Mouse (Mus musculus): ENCODE results near the gene Prkce. TPM values are rescaled to one million over a fixed set of nuclear protein-coding genes. Genes with fewer than 3 reads are reported as not detected.

The Prkce gene
- polyA plus RNA-seq, 1 experiment from 2014 or later, result 9.6 TPM

DNA sequence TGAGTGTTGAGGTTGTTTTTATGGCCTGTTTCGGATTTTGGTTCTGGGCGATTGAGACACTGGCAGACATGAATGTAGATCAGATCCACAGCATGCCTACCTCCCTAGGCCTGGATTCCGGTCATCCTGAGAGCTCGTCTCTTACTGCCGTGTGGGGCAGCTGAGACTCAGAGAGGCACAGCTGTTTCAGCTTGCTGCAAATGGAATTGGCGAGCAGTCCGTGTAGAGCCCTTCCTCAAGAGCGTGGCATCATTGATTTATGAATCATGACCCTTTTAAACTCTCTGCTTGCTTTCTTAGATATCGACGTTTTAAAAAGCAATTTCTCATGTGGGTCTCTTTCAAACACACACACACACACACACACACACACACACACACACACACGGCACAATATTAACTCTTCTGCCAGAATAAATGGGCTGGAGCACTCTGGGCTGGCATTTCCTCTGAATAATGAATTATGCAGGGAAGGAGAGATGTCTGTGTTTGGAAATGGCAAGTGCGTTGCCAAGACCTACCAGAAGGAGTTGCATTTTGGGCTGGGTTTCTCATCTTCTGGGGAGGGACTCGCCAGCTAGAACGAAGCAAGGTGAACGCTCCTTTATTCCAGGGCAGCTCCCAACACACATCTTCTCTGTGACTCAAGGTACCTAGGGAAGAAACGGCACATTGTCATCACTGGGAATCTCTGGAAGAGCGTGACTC is 137.5 kb downstream of the Prkce start:
- no peaks in the 10 kb centered on the region for H3K9me3 ChIP-seq (replicated peaks)
- H3K4me1 ChIP-seq (replicated peaks), result peaks cover 61% of the 10 kb centered on the region
- no peak overlapping the region for H3K4me3 ChIP-seq
- H3K4me2 ChIP-seq, result no peak overlapping the region
- no peak overlapping the region for H3K9ac ChIP-seq
- 81% methylated on average over 17 of the region's 17 CpGs for WGBS
- no peaks in the 10 kb centered on the region for H3K36me3 ChIP-seq
- no peaks in the 10 kb centered on the region for H3K27me3 ChIP-seq
- peak overlapping the region; percentile 89 for H3K27ac ChIP-seq
- ATAC-seq (replicated peaks; ENCODE audit: insufficient number of reproducible peaks, insufficient read depth, low FRiP score, low read depth), result no peak

DNA sequence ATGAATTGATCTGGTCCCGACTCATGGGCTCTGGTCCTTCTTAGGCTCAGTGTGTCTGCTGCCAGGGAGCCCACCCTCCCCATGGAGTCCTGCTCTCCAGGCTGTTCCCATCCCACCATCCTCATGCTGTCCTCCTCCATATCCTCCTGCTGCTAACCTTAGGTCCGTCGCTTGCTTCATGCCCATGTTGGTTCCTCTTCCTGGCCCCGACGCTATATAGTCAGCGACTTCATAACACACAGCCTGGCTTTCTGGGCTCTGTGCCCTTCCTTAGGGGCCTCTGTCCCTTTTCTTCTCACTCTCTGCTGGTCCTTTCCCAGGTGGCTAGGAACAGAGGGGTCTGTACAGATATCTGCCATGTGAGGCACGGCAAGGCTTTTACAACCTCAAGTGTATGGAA is 138.6 kb downstream of the Prkce start:
- 71% methylated on average over 7 of the region's 7 CpGs for WGBS
- no peak overlapping the region for H3K4me2 ChIP-seq
- H3K4me3 ChIP-seq, result no peak overlapping the region
- H3K9me3 ChIP-seq (replicated peaks), result no peaks in the 10 kb centered on the region
- no peak overlapping the region for H3K27ac ChIP-seq
- H3K27me3 ChIP-seq, result no peaks in the 10 kb centered on the region
- peaks cover 56% of the 10 kb centered on the region for H3K4me1 ChIP-seq (replicated peaks)
- H3K9ac ChIP-seq, result no peak overlapping the region
- H3K36me3 ChIP-seq, result no peaks in the 10 kb centered on the region
- no peak for ATAC-seq (replicated peaks; ENCODE audit: insufficient number of reproducible peaks, insufficient read depth, low FRiP score, low read depth)

DNA sequence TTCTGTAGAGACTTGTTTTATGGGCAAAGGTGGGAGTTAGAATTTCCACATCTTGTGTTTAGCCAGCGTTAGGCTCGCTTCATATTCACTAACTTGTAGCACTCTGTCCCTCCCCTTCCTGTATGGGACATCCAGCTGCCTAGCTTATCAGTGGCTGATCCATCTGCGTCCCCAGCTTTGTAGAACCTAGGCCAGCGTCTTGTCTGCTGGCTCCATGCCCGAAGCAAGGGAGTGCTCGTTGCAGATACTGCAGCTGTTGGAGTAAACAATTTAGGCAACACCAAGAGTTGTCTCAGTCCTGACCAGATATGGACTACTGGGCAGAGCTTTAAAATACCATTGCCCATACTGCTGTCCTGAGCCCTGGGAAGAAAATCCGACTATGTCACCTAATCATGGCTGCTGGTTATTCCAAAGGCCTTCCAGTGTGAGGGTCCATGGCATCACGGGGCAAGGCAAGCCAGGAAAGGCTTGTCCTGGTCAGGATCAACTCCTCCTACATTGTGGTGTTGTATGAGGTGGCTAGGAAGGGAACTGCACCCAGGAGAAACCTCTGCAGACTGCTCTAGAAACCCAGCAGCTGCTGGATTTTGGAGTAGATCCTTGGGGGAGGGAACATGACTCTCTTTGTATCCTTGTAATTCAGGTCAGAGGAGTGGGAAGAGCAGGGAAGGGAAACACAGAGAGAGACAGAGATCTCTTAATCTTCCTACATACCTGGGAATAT is 146.0 kb downstream of the Prkce start:
- Histone ChIP-seq H3K4me1 (replicated peaks) (peaks cover 24% of the 10 kb centered on the region), H3K36me3 (no peaks in the 10 kb centered on the region), H3K9ac (no peak overlapping the region), H3K27me3 (no peaks in the 10 kb centered on the region), H3K4me3 (no peak overlapping the region), H3K27ac (peak overlapping the region; percentile 35), H3K9me3 (replicated peaks) (no peaks in the 10 kb centered on the region), H3K4me2 (no peak overlapping the region)
- peak; percentile 68 for ATAC-seq (replicated peaks; ENCODE audit: insufficient number of reproducible peaks, insufficient read depth, low FRiP score, low read depth)
- 27% methylated on average over 8 of the region's 8 CpGs for WGBS

DNA sequence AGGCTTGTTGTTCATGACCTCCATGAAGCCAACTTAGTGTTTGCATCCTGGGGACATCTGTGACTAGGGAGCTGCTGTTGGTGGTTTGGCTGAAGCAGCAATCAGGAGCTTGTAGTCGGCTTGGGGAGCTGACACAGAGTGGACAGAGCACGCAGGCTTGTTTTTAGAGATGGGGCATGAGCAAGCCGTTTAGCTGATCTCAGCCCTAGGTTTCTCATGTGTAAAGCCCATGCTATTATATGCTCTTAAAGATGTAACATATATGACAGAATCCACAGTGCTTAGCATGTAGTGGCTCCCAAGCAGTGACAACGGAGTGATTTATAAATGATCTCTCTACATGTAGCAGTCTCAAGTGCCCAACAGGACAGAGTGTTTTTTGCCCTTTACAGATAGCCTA is 148.3 kb downstream of the Prkce start:
- no peak for ATAC-seq (replicated peaks; ENCODE audit: insufficient number of reproducible peaks, insufficient read depth, low FRiP score, low read depth)
- Histone ChIP-seq H3K9me3 (replicated peaks) (no peaks in the 10 kb centered on the region), H3K27ac (no peak overlapping the region), H3K4me2 (no peak overlapping the region), H3K27me3 (no peaks in the 10 kb centered on the region), H3K36me3 (no peaks in the 10 kb centered on the region), H3K4me3 (no peak overlapping the region), H3K9ac (no peak overlapping the region), H3K4me1 (replicated peaks) (peaks cover 18% of the 10 kb centered on the region)
- WGBS, result 81% methylated on average over 4 of the region's 4 CpGs

DNA sequence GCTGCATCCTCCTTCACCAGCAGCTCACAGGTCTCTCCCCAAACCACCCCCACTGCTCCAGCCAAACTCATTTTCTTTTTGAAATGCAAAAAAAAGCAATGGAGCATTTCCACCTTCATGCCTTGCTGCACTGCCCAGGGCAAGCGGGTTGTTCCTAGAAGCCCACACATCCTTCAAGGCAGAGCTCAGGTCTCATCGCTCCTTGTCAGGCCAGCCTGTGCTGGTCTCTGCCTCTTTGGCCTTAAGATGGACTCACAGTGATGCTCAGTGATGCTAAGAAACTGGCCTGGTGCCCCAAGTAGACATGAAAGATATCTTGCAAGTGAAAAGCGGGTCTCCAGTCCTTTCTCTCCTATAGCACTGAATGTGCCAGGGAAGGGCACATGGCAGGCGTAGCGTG is 149.2 kb downstream of the Prkce start:
- 91% methylated on average over 5 of the region's 5 CpGs for WGBS
- Histone ChIP-seq H3K36me3 (no peaks in the 10 kb centered on the region), H3K27me3 (no peaks in the 10 kb centered on the region), H3K4me1 (replicated peaks) (peaks cover 17% of the 10 kb centered on the region), H3K4me3 (no peak overlapping the region), H3K9ac (no peak overlapping the region), H3K27ac (no peak overlapping the region), H3K4me2 (no peak overlapping the region), H3K9me3 (replicated peaks) (no peaks in the 10 kb centered on the region)
- no peak for ATAC-seq (replicated peaks; ENCODE audit: insufficient number of reproducible peaks, insufficient read depth, low FRiP score, low read depth)

DNA sequence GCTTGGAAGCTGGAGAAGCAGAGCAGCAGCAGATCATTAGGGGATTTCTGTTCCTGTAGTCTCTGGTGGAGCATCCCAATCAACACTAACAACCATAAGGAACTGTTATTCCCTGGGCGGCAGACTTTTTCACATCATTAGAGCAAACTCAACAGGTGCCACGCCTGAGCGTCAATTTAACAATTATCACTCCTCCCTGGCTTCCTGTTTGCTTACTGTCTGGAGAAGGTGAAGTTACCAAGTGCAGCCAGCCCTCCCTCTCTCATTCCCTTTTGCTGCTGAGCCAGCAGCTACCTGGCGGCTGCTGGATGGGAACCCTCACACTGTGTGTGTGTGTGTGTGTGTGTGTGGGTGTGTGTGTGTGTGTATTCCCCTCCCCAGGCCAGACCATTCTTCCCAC is 149.6 kb downstream of the Prkce start:
- Histone ChIP-seq H3K27me3 (no peaks in the 10 kb centered on the region), H3K4me1 (replicated peaks) (peaks cover 16% of the 10 kb centered on the region), H3K36me3 (no peaks in the 10 kb centered on the region), H3K9me3 (replicated peaks) (no peaks in the 10 kb centered on the region), H3K4me2 (no peak overlapping the region), H3K4me3 (no peak overlapping the region), H3K27ac (no peak overlapping the region), H3K9ac (no peak overlapping the region)
- ATAC-seq (replicated peaks; ENCODE audit: insufficient number of reproducible peaks, insufficient read depth, low FRiP score, low read depth), result no peak
- WGBS, result 72% methylated on average over 4 of the region's 4 CpGs

DNA sequence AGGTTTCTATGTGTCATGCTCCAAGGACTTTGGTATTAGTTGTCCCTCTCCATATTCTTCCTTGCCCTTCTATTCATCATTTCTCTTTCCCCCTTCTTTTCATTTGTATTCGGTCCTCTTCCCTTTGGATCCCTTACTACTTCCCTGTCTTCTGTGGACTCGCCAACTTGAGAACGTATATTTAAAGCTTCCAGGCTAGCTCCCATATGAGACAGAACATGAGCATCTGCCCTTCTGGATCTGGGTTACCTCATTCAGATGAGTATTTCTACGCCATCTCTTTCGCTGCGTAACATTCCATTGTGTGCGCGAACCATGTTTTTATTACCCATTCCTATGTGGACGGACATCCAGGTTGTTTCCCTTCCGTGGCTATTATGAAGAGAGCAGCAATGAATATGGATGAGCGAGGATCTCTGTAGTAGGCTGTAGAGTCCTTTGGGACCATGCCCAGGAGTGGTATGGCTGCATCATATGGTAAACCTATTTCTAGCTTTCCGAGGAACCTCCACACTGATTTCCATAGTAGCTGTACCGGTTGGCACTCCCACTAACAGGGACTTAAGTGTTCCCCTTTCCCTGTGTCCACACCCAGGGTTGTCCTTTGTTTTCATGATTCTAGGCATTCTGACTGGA is 152.5 kb downstream of the Prkce start:
- H3K4me1 ChIP-seq (replicated peaks), result peaks cover 19% of the 10 kb centered on the region
- WGBS, result 92% methylated on average over 13 of the region's 13 CpGs
- H3K9me3 ChIP-seq (replicated peaks), result no peaks in the 10 kb centered on the region
- no peak for ATAC-seq (replicated peaks; ENCODE audit: insufficient number of reproducible peaks, insufficient read depth, low FRiP score, low read depth)
- no peak overlapping the region for H3K4me3 ChIP-seq
- H3K27me3 ChIP-seq, result no peaks in the 10 kb centered on the region
- H3K36me3 ChIP-seq, result no peaks in the 10 kb centered on the region
- H3K4me2 ChIP-seq, result no peak overlapping the region
- H3K9ac ChIP-seq, result no peak overlapping the region
- H3K27ac ChIP-seq, result no peak overlapping the region

DNA sequence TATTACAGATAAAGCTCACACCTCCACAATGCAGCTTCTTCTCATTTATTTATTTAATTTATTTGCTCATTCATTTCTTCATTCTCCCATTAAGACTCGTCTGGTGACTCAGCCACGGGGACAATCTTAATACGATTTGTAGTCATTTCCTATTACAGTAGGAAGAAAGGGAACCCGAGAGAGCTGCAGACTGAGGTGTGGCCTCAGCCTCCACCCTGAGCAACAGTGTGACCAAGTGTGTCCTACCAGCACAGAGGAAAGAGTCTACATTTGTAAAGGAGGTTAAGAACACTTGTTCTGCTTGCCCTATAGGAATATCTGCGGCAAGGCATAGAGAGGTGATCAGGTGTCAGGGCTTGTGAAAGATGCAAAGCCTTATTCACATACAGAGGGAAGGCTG is 155.3 kb downstream of the Prkce start:
- no peak for ATAC-seq (replicated peaks; ENCODE audit: insufficient number of reproducible peaks, insufficient read depth, low FRiP score, low read depth)
- no peaks in the 10 kb centered on the region for H3K27me3 ChIP-seq
- H3K9me3 ChIP-seq (replicated peaks), result no peaks in the 10 kb centered on the region
- H3K4me1 ChIP-seq (replicated peaks), result peaks cover 33% of the 10 kb centered on the region
- no peak overlapping the region for H3K27ac ChIP-seq
- no peak overlapping the region for H3K9ac ChIP-seq
- no peaks in the 10 kb centered on the region for H3K36me3 ChIP-seq
- no peak overlapping the region for H3K4me2 ChIP-seq
- WGBS, result 62% methylated on average over 5 of the region's 5 CpGs
- no peak overlapping the region for H3K4me3 ChIP-seq

DNA sequence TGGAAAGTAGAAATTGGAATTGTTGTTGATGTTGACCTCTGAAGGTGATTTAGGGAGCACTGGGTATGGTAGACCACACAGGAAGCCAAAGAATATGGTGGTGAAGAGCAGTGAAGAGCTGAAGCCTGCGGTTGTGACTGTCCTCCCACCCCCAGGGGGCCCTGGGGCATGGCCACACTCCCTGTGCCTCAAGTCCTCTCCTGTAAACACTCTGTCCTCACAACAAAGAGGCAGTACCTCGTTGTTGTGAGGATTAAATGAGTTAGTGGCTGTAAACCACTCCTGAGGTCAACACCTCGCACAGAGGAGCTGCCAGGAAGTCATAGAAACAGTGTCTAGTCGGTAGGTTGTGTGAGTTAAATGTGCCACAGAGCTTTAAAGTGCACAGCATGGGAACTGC is 155.7 kb downstream of the Prkce start:
- WGBS, result 53% methylated on average over 4 of the region's 4 CpGs
- H3K27me3 ChIP-seq, result no peaks in the 10 kb centered on the region
- H3K27ac ChIP-seq, result peak overlapping the region; percentile 51
- H3K4me2 ChIP-seq, result no peak overlapping the region
- H3K9ac ChIP-seq, result no peak overlapping the region
- no peak for ATAC-seq (replicated peaks; ENCODE audit: insufficient number of reproducible peaks, insufficient read depth, low FRiP score, low read depth)
- no peaks in the 10 kb centered on the region for H3K9me3 ChIP-seq (replicated peaks)
- H3K4me1 ChIP-seq (replicated peaks), result peaks cover 35% of the 10 kb centered on the region
- H3K4me3 ChIP-seq, result no peak overlapping the region
- H3K36me3 ChIP-seq, result no peaks in the 10 kb centered on the region

DNA sequence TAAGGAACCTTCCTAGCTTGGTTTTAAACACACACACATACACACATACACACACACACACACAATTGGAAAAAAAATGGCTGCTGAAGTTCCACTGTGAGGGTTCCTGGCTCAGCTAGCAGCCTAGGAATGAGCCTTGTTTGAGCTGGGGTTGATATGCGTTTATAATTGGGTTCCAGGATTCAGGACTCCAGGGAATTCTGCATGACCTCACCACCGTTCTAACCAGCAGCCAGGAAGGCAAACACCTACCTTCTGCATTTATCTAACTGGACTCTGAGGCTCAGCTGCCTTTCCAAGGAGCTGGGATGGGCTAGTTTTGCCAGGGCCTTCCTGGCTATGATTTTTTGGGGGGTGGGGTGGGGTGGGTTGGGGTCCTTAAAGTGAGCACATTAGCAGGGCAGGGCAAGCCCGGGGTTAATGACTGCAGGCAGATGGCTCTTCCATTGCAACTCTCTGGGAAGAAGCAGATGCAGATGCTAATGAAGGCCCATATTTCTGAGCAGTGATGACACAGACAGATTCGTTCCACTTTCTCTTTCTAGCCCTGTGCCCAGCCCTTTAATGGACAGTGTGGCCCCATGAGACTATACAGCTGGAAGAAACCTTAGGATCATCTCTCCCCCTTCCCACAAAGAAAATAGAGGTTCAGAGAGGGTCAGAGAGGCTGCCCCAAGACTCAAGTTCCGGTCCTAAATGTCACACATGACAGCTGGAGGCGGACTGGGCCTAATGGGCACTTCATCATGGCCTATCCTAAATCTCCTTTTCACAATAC is 156.5 kb downstream of the Prkce start:
- Histone ChIP-seq H3K9ac (no peak overlapping the region), H3K4me2 (no peak overlapping the region), H3K4me1 (replicated peaks) (peaks cover 42% of the 10 kb centered on the region), H3K36me3 (no peaks in the 10 kb centered on the region), H3K9me3 (replicated peaks) (no peaks in the 10 kb centered on the region), H3K27ac (peak overlapping the region; percentile 51), H3K27me3 (no peaks in the 10 kb centered on the region), H3K4me3 (no peak overlapping the region)
- WGBS, result 58% methylated on average over 6 of the region's 6 CpGs
- ATAC-seq (replicated peaks; ENCODE audit: insufficient number of reproducible peaks, insufficient read depth, low FRiP score, low read depth), result no peak

DNA sequence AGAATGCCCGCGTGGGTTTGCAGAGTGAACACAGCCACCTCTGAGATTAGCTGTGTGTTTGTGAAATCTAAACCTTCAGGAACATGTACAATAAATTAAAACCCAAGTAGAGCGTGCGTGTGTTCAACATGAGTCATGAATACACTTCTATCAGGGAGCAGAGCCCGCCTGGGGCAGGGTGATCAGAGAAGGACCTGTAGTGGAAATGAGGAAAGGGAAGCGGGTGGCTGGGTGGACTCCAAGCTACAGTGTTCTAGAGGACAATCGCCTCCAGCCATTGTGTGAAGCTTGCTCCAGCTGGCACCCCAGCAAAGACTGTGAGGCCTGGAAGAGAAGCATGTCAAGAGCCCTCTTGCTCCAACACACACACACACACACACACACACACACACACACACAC is 157.2 kb downstream of the Prkce start:
- H3K27me3 ChIP-seq, result no peaks in the 10 kb centered on the region
- H3K9ac ChIP-seq, result no peak overlapping the region
- H3K4me2 ChIP-seq, result no peak overlapping the region
- H3K9me3 ChIP-seq (replicated peaks), result no peaks in the 10 kb centered on the region
- 71% methylated on average over 7 of the region's 7 CpGs for WGBS
- 0 out of 2 replicates have a peak, but pooled peaks have one; percentile 23 for ATAC-seq (replicated peaks; ENCODE audit: insufficient number of reproducible peaks, insufficient read depth, low FRiP score, low read depth)
- H3K36me3 ChIP-seq, result no peaks in the 10 kb centered on the region
- H3K4me1 ChIP-seq (replicated peaks), result peaks cover 48% of the 10 kb centered on the region
- no peak overlapping the region for H3K4me3 ChIP-seq
- H3K27ac ChIP-seq, result 0 out of 2 replicates have a peak overlapping the region, but pooled peaks have one; percentile 51
